Mouse (Mus musculus) thymus, adult 2 months (tissue): ENCODE data around the gene Shank2.

ENCODE experiments used
- CTCF ChIP-seq: fragments of 200-500 bp; IDR thresholded peaks from 2 replicates; pipeline ENCODE4 v1.5.1; 2012; ENCODE audit warnings: mild to moderate bottlenecking, control low read depth, low read length, moderate library complexity, borderline replicate concordance; ENCODE audit not compliant: control insufficient read depth, poor library complexity, insufficient read depth; ENCODE audit errors: extremely low read depth
- POLR2A ChIP-seq: fragments of 200-500 bp; IDR thresholded peaks from 2 replicates; pipeline ENCODE4 v1.6.1; 2012; ENCODE audit warnings: mild to moderate bottlenecking, low read length, control low read depth, moderate library complexity; ENCODE audit not compliant: control insufficient read depth, poor library complexity, insufficient read depth; ENCODE audit errors: extremely low read depth

GRCm38 (mm10) chr7:144426594-144426993, 424.9 kb downstream of the Shank2 start:
- no peak for TF ChIP-seq POLR2A
- TF ChIP-seq CTCF = no peak
